Mouse (Mus musculus) CH12.LX (cell line): Measurements from ENCODE around the gene Pold1. TPM values are rescaled to one million over a fixed set of nuclear protein-coding genes. Genes with fewer than 3 reads are reported as not detected.

Experiments
- DNase-seq: peaks from one replicate; pipeline ENCODE4 v3.0.0-alpha.2; 2013; ENCODE audit errors: extremely low read depth
- H3K27ac ChIP-seq: 2 replicates; pipeline ENCODE4 v1.5.1; 2012; ENCODE audit warnings: low read depth, mild to moderate bottlenecking, control low read depth, moderate library complexity; ENCODE audit not compliant: insufficient read depth
- H3K27me3 ChIP-seq: replicated peaks from 2 replicates; pipeline ENCODE3; 2012; ENCODE audit warnings: inconsistent platforms
- H3K36me3 ChIP-seq, 2 experiments: replicated peaks in 1 of 2; 2 replicates each; pipeline versions ENCODE3 to v1.6.1; 2012; ENCODE audit warnings: inconsistent platforms in 1 of 2, low read length in 1 of 2, mild to moderate bottlenecking in 1 of 2, mixed read lengths in 1 of 2, moderate library complexity in 1 of 2; ENCODE audit not compliant: control insufficient read depth in 1 of 2, insufficient read depth in 1 of 2
- H3K4me1 ChIP-seq, 2 experiments: 2 replicates each; pipeline ENCODE4 v1.6.1; 2012; ENCODE audit warnings: inconsistent platforms in 1 of 2, moderate library complexity in 1 of 2; ENCODE audit not compliant: insufficient read depth in 2 of 2, control insufficient read depth in 1 of 2
- H3K4me2 ChIP-seq: 2 replicates; pipeline ENCODE4 v1.6.1; 2012; ENCODE audit warnings: low read depth, mild to moderate bottlenecking, control low read depth; ENCODE audit not compliant: poor library complexity, insufficient read depth, severe bottlenecking
- H3K4me3 ChIP-seq, 3 experiments: fragments of 150-350 bp in 1 of 3; sonication (generic) in 1 of 3; replicated peaks in 1 of 3; 2 replicates each; pipeline versions ENCODE3 to v1.5.1; 2011 to 2012; ENCODE audit warnings: low read depth in 2 of 3, low read length in 2 of 3, mild to moderate bottlenecking in 2 of 3, moderate library complexity in 2 of 3, control low read depth in 1 of 3, improper control_type of control experiment in 1 of 3, inconsistent platforms in 1 of 3, mixed read lengths in 1 of 3; ENCODE audit not compliant: poor library complexity in 1 of 3
- H3K79me2 ChIP-seq: replicated peaks from 2 replicates; pipeline ENCODE4 v1.6.1; 2012; ENCODE audit warnings: mild to moderate bottlenecking, moderate library complexity; ENCODE audit not compliant: control insufficient read depth, poor library complexity, insufficient read depth, severe bottlenecking; ENCODE audit errors: extremely low read depth
- H3K9ac ChIP-seq: 2 replicates; pipeline ENCODE4 v1.6.1; 2012; ENCODE audit warnings: low read depth, mild to moderate bottlenecking, control low read depth, moderate library complexity; ENCODE audit not compliant: insufficient read depth
- H3K9me3 ChIP-seq: replicated peaks from 2 replicates; pipeline ENCODE3; 2012; ENCODE audit warnings: low read length, inconsistent platforms, mixed read lengths
- BHLHE40 ChIP-seq: IDR thresholded peaks from 2 replicates; pipeline ENCODE4 v1.6.1; 2011; ENCODE audit warnings: mild to moderate bottlenecking, low read depth, low read length, improper control_type of control experiment
- CHD1 ChIP-seq: IDR thresholded peaks from 2 replicates; pipeline ENCODE4 v1.6.1; 2012; ENCODE audit warnings: low read depth, low read length, improper control_type of control experiment, inconsistent platforms
- CHD2 ChIP-seq: IDR thresholded peaks from 2 replicates; pipeline ENCODE4 v1.6.1; 2011; ENCODE audit warnings: low read length, improper control_type of control experiment
- CTCF ChIP-seq, 2 experiments: IDR thresholded peaks in 1 of 2; conservative IDR thresholded peaks in 1 of 2; 2 replicates each; pipeline ENCODE4 v1.5.1; 2011 to 2012; ENCODE audit warnings: low read depth in 2 of 2, low read length in 2 of 2, improper control_type of control experiment in 1 of 2, inconsistent platforms in 1 of 2, mild to moderate bottlenecking in 1 of 2, moderate library complexity in 1 of 2
- E2F4 ChIP-seq: IDR thresholded peaks from 2 replicates; pipeline ENCODE4 v1.6.1; 2011; ENCODE audit warnings: low read depth, low read length, improper control_type of control experiment; ENCODE audit not compliant: insufficient replicate concordance
- ELF1 ChIP-seq: IDR thresholded peaks from 2 replicates; pipeline ENCODE4 v1.6.1; 2014; ENCODE audit warnings: low read depth, mild to moderate bottlenecking, inconsistent platforms, low read length, improper control_type of control experiment
- EP300 ChIP-seq: IDR thresholded peaks from 2 replicates; pipeline ENCODE4 v1.6.1; 2011; ENCODE audit warnings: low read length, improper control_type of control experiment
- ETS1 ChIP-seq: conservative IDR thresholded peaks from 2 replicates; pipeline ENCODE4 v1.6.1; 2012; ENCODE audit warnings: low read depth, mild to moderate bottlenecking, inconsistent platforms, low read length, improper control_type of control experiment, moderate library complexity
- GABPA ChIP-seq: IDR thresholded peaks from 2 replicates; pipeline ENCODE4 v1.6.1; 2012; ENCODE audit warnings: low read depth, low read length, improper control_type of control experiment, inconsistent platforms; ENCODE audit not compliant: insufficient replicate concordance
- HCFC1 ChIP-seq: IDR thresholded peaks from 2 replicates; pipeline ENCODE4 v1.6.1; 2012; ENCODE audit warnings: low read depth, mild to moderate bottlenecking, inconsistent platforms, low read length, improper control_type of control experiment
- IRF4 ChIP-seq: IDR thresholded peaks from 2 replicates; pipeline ENCODE4 v1.6.1; 2014; ENCODE audit warnings: low read depth, mild to moderate bottlenecking, inconsistent platforms, low read length, improper control_type of control experiment
- JUN ChIP-seq: IDR thresholded peaks from 2 replicates; pipeline ENCODE4 v1.6.1; 2011; ENCODE audit warnings: low read depth, mild to moderate bottlenecking, low read length, improper control_type of control experiment, moderate library complexity; ENCODE audit not compliant: insufficient read depth
- JUND ChIP-seq: conservative IDR thresholded peaks from 2 replicates; pipeline ENCODE4 v1.6.1; 2011; ENCODE audit warnings: low read depth, low read length, improper control_type of control experiment
- KAT2A ChIP-seq: IDR thresholded peaks from 2 replicates; pipeline ENCODE4 v1.6.1; 2012; ENCODE audit warnings: low read length, improper control_type of control experiment, inconsistent platforms; ENCODE audit not compliant: insufficient replicate concordance
- MAFK ChIP-seq: IDR thresholded peaks from 2 replicates; pipeline ENCODE4 v1.6.1; 2011; ENCODE audit warnings: low read length, improper control_type of control experiment; ENCODE audit not compliant: insufficient replicate concordance
- MAX ChIP-seq: IDR thresholded peaks from 2 replicates; pipeline ENCODE4 v1.6.1; 2011; ENCODE audit warnings: low read length, improper control_type of control experiment
- MAZ ChIP-seq: IDR thresholded peaks from 2 replicates; pipeline ENCODE4 v1.6.1; 2012; ENCODE audit warnings: low read depth, mild to moderate bottlenecking, inconsistent platforms, low read length, improper control_type of control experiment, moderate library complexity
- MEF2A ChIP-seq: IDR thresholded peaks from 2 replicates; pipeline ENCODE4 v1.6.1; 2014; ENCODE audit warnings: low read depth, mild to moderate bottlenecking, inconsistent platforms, low read length, improper control_type of control experiment, borderline replicate concordance
- MXI1 ChIP-seq: IDR thresholded peaks from 2 replicates; pipeline ENCODE4 v1.6.1; 2011; ENCODE audit warnings: mild to moderate bottlenecking, low read depth, low read length, improper control_type of control experiment
- MYC ChIP-seq: IDR thresholded peaks from 2 replicates; pipeline ENCODE4 v1.6.1; 2011; ENCODE audit warnings: low read depth, mild to moderate bottlenecking, improper control_type of control experiment, low read length
- NELFE ChIP-seq: IDR thresholded peaks from 2 replicates; pipeline ENCODE4 v1.6.1; 2011; ENCODE audit warnings: low read depth, low read length, improper control_type of control experiment
- NRF1 ChIP-seq: IDR thresholded peaks from 2 replicates; pipeline ENCODE4 v1.6.1; 2014; ENCODE audit warnings: low read depth, mild to moderate bottlenecking, inconsistent platforms, low read length, improper control_type of control experiment, moderate library complexity
- PAX5 ChIP-seq: IDR thresholded peaks from 2 replicates; pipeline ENCODE4 v1.6.1; 2012; ENCODE audit warnings: low read length, inconsistent platforms, mixed read lengths
- POLR2A ChIP-seq: IDR thresholded peaks from 2 replicates; pipeline ENCODE4 v1.6.1; 2011; ENCODE audit warnings: low read depth, mild to moderate bottlenecking, improper control_type of control experiment, low read length
- POLR2AphosphoS2 ChIP-seq: IDR thresholded peaks from 2 replicates; pipeline ENCODE4 v1.6.1; 2011; ENCODE audit warnings: low read depth, low read length, improper control_type of control experiment
- RAD21 ChIP-seq: IDR thresholded peaks from 2 replicates; pipeline ENCODE4 v1.6.1; 2011; ENCODE audit warnings: low read depth, mild to moderate bottlenecking, low read length, improper control_type of control experiment, moderate library complexity
- RCOR1 ChIP-seq: conservative IDR thresholded peaks from 2 replicates; pipeline ENCODE4 v1.6.1; 2012; ENCODE audit warnings: low read depth, mild to moderate bottlenecking, inconsistent platforms, low read length, improper control_type of control experiment
- SIN3A ChIP-seq: IDR thresholded peaks from 2 replicates; pipeline ENCODE4 v1.6.1; 2012; ENCODE audit warnings: low read length, improper control_type of control experiment, inconsistent platforms
- SMC3 ChIP-seq: IDR thresholded peaks from 2 replicates; pipeline ENCODE4 v1.6.1; 2011; ENCODE audit warnings: low read depth, low read length, improper control_type of control experiment
- TBP ChIP-seq: conservative IDR thresholded peaks from 2 replicates; pipeline ENCODE4 v1.6.1; 2011; ENCODE audit warnings: low read depth, low read length, improper control_type of control experiment
- TCF12 ChIP-seq: IDR thresholded peaks from 2 replicates; pipeline ENCODE4 v1.6.1; 2014; ENCODE audit warnings: low read depth, mild to moderate bottlenecking, inconsistent platforms, low read length, improper control_type of control experiment
- UBTF ChIP-seq: IDR thresholded peaks from 2 replicates; pipeline ENCODE4 v1.6.1; 2012; ENCODE audit warnings: low read depth, mild to moderate bottlenecking, inconsistent platforms, low read length, improper control_type of control experiment, moderate library complexity
- USF1 ChIP-seq: IDR thresholded peaks from 2 replicates; pipeline ENCODE4 v1.6.1; 2014; ENCODE audit warnings: low read depth, mild to moderate bottlenecking, inconsistent platforms, low read length, improper control_type of control experiment
- USF2 ChIP-seq: conservative IDR thresholded peaks from 2 replicates; pipeline ENCODE4 v1.6.1; 2011; ENCODE audit warnings: low read depth, low read length, improper control_type of control experiment
- ZC3H11A ChIP-seq: IDR thresholded peaks from 2 replicates; pipeline ENCODE4 v1.6.1; 2012; ENCODE audit warnings: low read depth, mild to moderate bottlenecking, inconsistent platforms, low read length, improper control_type of control experiment
- ZKSCAN1 ChIP-seq: IDR thresholded peaks from 2 replicates; pipeline ENCODE4 v1.6.1; 2012; ENCODE audit warnings: low read depth, inconsistent platforms, low read length, improper control_type of control experiment, borderline replicate concordance
- ZMIZ1 ChIP-seq: IDR thresholded peaks from 2 replicates; pipeline ENCODE4 v1.6.1; 2012; ENCODE audit warnings: low read depth, mild to moderate bottlenecking, inconsistent platforms, low read length, improper control_type of control experiment
- ZNF384 ChIP-seq: IDR thresholded peaks from 2 replicates; pipeline ENCODE4 v1.6.1; 2012; ENCODE audit warnings: low read depth, low read length, improper control_type of control experiment, inconsistent platforms
- dilution Hi-C: fragments of 300-500 bp; cut with MboI; formaldehyde crosslinking; loops from 2 replicates; pipeline ENCODE4 v1.14.3; 2020; ENCODE audit warnings: low sequenced_read_pairs; ENCODE audit not compliant: extremely low pct_unique_long_range_greater_than_20kb, extremely low pct_ligation_motif_present
- in situ Hi-C: fragments of 300-500 bp; cut with MboI; formaldehyde crosslinking; loops from 3 replicates; pipeline ENCODE4 v1.14.3; 2019; ENCODE audit warnings: low sequenced_read_pairs, low pct_ligation_motif_present, low pct_unique_long_range_greater_than_20kb, mixed read lengths
- polyA plus RNA-seq: library from polyadenylated mRNA; unstranded; fragments of >175 nt; gene quantifications from 2 replicates; pipeline ENCODE4 v1.2.1, GENCODE M21; 2012; ENCODE audit warnings: low read depth; ENCODE audit not compliant: insufficient read length
- total RNA-seq, 2 experiments: library from RNA; depleted of rRNA; stranded (reverse); fragments of 300-350 nt in 1 of 2; fragments of >200 nt in 1 of 2; gene quantifications; 2 replicates each; pipeline ENCODE4 v1.2.3; 2012 to 2014

The Pold1 gene
- total and polyA plus RNA-seq, 3 experiments = 49.3 to 131 (median 67.6) TPM

- no peak for TF ChIP-seq ZKSCAN1
- TF ChIP-seq MAX = no peak
- no peak for TF ChIP-seq HCFC1
- TF ChIP-seq ZMIZ1 = peak; percentile 52; the same call in 1 of the 2 replicates
- no peak for TF ChIP-seq POLR2AphosphoS2
- peak; percentile 62; the same call in 1 of the 2 replicates for TF ChIP-seq RCOR1
- no peak for TF ChIP-seq NELFE
- no peak for TF ChIP-seq CTCF (conservative IDR thresholded peaks at IDR 0.05 in 1 of 2, IDR thresholded peaks at IDR 0.05 in 1 of 2; ENCODE audit: low read depth in 2 of 2, low read length in 2 of 2)
- no peak for TF ChIP-seq CHD1
- TF ChIP-seq MEF2A = peak; percentile 76; the same call in 1 of the 2 replicates
- no peak for TF ChIP-seq E2F4
- 0 out of 2 replicates have a peak, but pooled peaks have one; percentile 48 for TF ChIP-seq SIN3A
- TF ChIP-seq USF1 = no peak
- TF ChIP-seq MXI1 = no peak
- peak; percentile 70; the same call in 1 of the 2 replicates for TF ChIP-seq CHD2
- no peak for TF ChIP-seq ZNF384
- peak; percentile 86 for TF ChIP-seq IRF4
- TF ChIP-seq MAFK = no peak
- peak; percentile 6; the same call in 1 of the 2 replicates for TF ChIP-seq RAD21
- TF ChIP-seq UBTF = no peak
- TF ChIP-seq GABPA = no peak
- no peak for TF ChIP-seq JUND
- TF ChIP-seq ETS1 = peak; percentile 91
- TF ChIP-seq MAZ = no peak
- TF ChIP-seq NRF1 = no peak
- TF ChIP-seq TCF12 = peak; percentile 97
- TF ChIP-seq ELF1 = no peak
- TF ChIP-seq POLR2A = peak; percentile 16; the same call in 1 of the 2 replicates
- TF ChIP-seq USF2 = no peak
- peak; percentile 69 for TF ChIP-seq BHLHE40
- no peak for TF ChIP-seq MYC
- TF ChIP-seq EP300 = peak; percentile 92
- peak; percentile 80; the same call in 1 of the 2 replicates for TF ChIP-seq KAT2A
- no peak for TF ChIP-seq PAX5
- no peak for TF ChIP-seq JUN
- TF ChIP-seq TBP = no peak
- TF ChIP-seq ZC3H11A = no peak
- TF ChIP-seq SMC3 = no peak
- TF ChIP-seq, all 38 proteins: peak for 13
- Histone ChIP-seq H3K4me2 (peak overlapping the region; percentile 52), H3K9me3 (peaks cover 3% of the 10 kb centered on the region), H3K27ac (peak overlapping the region; percentile 4; the same call in 1 of the 2 replicates), H3K27me3 (no peaks in the 10 kb centered on the region), H3K36me3 (peaks cover 37 to 63% of the 10 kb centered on the region in 2 experiments), H3K79me2 (peaks cover 10% of the 10 kb centered on the region; the same call in 1 of the 2 replicates), H3K4me1 (peaks cover 12 to 49% of the 10 kb centered on the region in 2 experiments), H3K4me3 (peak overlapping the region; percentile 41 to 82 (median 70)), H3K9ac (peak overlapping the region; percentile 79; the same call in 1 of the 2 replicates)
- dilution Hi-C loops = no loop called here
- in situ Hi-C loops = no loop called here
- peak; percentile 90 for DNase-seq
These were observed 924 bp downstream of the Pold1 start for GRCm38 (mm10) chr7:44547725-44548124.
